Mouse (Mus musculus) brain, embryonic 14.5 days (tissue): ENCODE results near the gene Ap1s2. TPM values are rescaled to one million over a fixed set of nuclear protein-coding genes. Genes with fewer than 3 reads are reported as not detected.

Source experiments
- DNase-seq: peaks from one replicate; pipeline ENCODE4 v3.0.0-alpha.2; 2011; ENCODE audit warnings: low read depth
- CTCF ChIP-seq: fragments of 200-500 bp; IDR thresholded peaks from 2 replicates; pipeline ENCODE4 v1.5.1; 2012; ENCODE audit warnings: inconsistent platforms, mild to moderate bottlenecking, moderate library complexity, borderline replicate concordance; ENCODE audit not compliant: insufficient read depth, insufficient read length; ENCODE audit errors: extremely low read depth
- POLR2A ChIP-seq: fragments of 200-500 bp; IDR thresholded peaks from 2 replicates; pipeline ENCODE4 v1.6.1; 2012; ENCODE audit warnings: mild to moderate bottlenecking, inconsistent platforms, borderline replicate concordance; ENCODE audit not compliant: poor library complexity, insufficient read depth, insufficient read length, severe bottlenecking; ENCODE audit errors: extremely low read depth
- polyA plus RNA-seq: library from polyadenylated mRNA; depleted of rRNA; stranded (reverse); fragments of >200 nt; gene quantifications from 2 replicates; pipeline ENCODE4 v1.2.3, GENCODE M21; 2012; rRNA removed

Ap1s2 gene
- polyA plus RNA-seq, 1 experiment = 47.6 TPM

- peak; percentile 53 for DNase-seq
- TF ChIP-seq POLR2A (no peak), CTCF (peak; percentile 63; the same call in 1 of the 2 replicates)
These were observed 4.0 kb downstream of the Ap1s2 start for GRCm38 (mm10) chrX:163912791-163913190.

DNA sequence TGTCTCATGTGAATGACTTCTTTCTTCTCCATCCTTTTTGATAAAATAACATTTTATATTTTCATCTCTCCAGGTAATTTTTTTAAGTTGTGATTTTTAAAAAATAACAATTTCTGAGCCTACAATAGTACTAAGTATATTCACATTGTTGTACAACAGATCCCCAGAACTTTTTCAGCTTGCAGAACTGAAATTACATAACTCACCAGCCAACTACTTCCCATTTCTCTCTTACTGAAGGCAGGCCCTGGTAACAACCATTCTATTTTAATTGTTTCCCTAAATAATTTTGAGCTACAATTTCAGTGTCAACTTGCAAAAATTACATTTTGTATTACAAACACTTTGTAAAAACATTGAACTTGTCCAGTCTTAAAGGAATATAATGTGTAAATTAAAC is 20.7 kb downstream of the Ap1s2 start:
- no peak for DNase-seq
- no peak for TF ChIP-seq CTCF
- no peak for TF ChIP-seq POLR2A

DNA sequence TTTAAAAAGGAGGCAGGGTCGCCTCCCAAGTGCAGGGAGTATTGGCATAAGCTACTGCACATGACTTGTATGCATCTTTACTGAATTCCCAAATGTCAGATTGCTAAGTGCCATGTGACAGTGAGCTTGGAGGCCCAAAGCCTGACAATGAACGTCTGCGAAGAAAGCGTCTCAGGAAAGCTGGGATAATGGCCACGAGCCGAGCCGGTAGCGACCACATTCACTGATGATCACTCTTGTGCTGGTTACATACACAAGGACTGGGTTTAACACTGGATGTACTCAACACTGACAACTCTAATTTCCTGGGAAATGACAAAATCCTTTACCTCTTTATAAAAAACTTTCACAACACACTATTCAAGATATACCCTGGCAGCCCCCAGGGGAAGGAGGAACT is 25.9 kb downstream of the Ap1s2 start:
- no peak for DNase-seq
- TF ChIP-seq CTCF = no peak
- no peak for TF ChIP-seq POLR2A

GRCm38 (mm10) chrX:163938587-163938986 is 29.8 kb downstream of the Ap1s2 start:
- TF ChIP-seq POLR2A (no peak), CTCF (no peak)
- DNase-seq = no peak

DNA sequence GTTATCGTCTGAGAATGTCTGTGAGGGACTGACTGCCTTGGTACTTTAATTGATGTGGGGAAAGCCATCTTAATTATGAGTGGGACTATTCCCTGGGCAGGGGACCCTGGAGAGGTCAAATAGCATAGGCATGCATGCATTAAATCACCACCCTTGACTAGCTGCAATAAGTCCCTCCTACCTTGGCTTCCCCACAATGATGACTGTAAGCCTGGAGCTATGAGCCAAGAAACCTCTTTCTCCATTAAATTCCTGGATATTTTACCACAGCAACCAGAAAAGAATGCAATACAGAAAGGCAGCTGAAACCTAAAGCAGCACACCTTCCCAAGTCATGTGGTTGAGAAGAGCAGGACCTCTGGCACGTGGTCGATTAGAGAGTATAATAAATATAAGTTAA is 35.6 kb downstream of the Ap1s2 start:
- no peak for DNase-seq

DNA sequence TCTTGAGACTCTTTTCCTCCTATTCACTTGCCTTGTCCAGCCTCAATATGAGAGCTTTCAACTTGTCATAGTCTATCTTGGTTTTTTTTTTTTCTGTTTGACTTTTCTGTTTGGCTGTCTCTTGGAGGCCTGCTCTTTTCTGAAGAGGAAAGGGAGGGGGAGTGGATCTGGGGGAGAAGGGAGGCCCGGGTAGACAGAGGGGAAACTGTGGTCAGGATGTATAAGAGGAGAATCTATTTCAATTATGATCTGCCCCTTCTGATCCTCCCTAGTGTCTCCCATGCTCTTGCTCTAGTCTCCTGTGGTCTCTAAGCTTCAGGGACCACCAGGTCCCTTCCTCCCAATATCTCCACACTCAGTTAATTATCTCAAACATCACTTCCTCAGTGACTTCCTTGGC is 42.8 kb downstream of the Ap1s2 start:
- DNase-seq = no peak
- TF ChIP-seq CTCF (no peak), POLR2A (no peak)

More for the DNA sequence above, 35.6 kb downstream of the Ap1s2 start:
- no peak for TF ChIP-seq CTCF
- TF ChIP-seq POLR2A = no peak

GRCm38 (mm10) chrX:163957381-163957780 is 48.6 kb downstream of the Ap1s2 start:
- no peak for DNase-seq

DNA sequence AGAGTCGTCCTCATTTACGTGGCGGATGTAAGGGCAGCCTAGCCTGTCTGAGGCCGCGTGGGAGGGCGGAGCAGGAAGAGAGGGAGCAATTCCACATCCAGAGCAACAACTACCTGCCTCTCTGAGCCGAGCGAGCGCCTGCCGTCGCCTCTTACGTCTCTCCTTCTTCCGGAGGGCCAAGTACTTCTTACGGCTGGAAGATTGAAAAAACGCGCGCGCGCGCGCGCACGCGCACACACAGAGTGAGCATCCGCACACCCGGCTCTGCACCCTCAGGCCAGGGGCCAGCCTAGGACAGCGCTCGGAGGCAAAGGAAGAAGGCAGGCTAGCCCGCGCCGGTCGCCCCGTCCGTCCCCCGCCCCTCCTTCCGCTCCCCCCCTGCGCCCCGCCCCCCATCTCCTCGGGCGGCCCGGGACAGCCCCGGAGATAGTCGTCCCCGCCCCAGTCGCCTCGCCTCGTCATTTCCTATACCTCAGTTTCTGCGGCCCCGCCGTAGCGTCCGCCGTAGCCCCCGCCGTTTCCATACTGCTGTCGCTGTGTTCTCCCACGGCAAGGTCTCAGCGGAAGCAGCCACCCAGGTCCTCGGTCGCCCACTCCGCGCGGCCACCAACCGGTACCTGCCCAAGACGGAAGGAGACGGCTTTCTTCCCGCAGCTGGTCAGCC is 49.1 kb downstream of the Ap1s2 start:
- TF ChIP-seq POLR2A (no peak), CTCF (no peak)

More at GRCm38 (mm10) chrX:163957381-163957780, 48.6 kb downstream of the Ap1s2 start:
- no peak for TF ChIP-seq CTCF
- TF ChIP-seq POLR2A = no peak

DNA sequence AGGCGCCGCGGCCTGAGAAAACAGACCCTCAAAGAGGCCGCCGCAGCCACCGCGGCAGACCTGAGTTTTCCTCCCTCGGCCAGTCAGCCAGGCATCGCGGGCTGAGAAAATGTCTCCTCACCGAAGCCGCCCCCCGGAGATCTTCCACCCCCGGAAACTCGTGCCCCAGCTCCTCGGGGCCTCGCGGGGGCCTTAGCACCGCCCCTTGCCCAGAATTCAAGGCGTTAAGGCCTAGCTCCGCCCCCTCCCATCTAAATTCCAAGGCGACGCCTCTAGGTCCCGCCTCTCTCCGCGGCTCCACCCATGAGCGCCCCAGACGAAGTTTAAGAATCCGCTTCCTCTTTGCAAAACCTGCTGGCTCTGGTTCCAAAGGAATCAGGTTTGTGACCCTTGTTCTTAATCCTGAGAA is 49.7 kb downstream of the Ap1s2 start, which contains the start of gene Zrsr2:
Gene Zrsr2, minus strand, starts transcription at position 195 of the 409 bp plus-strand sequence.
- peak; percentile 96 for DNase-seq
- no peak for TF ChIP-seq CTCF
- TF ChIP-seq POLR2A = peak; percentile 45; the same call in 1 of the 2 replicates

More for the DNA sequence above, 49.1 kb downstream of the Ap1s2 start:
- DNase-seq = peak; percentile 84

GRCm38 (mm10) chrX:163981092-163981491 is 72.3 kb downstream of the Ap1s2 start:
- no peak for DNase-seq
- no peak for TF ChIP-seq CTCF
- no peak for TF ChIP-seq POLR2A

GRCm38 (mm10) chrX:163981500-163981899 is 72.7 kb downstream of the Ap1s2 start:
- DNase-seq = no peak

GRCm38 (mm10) chrX:163982129-163982528 is 73.3 kb downstream of the Ap1s2 start:
- DNase-seq = no peak
- no peak for TF ChIP-seq POLR2A

More at GRCm38 (mm10) chrX:163981500-163981899, 72.7 kb downstream of the Ap1s2 start:
- TF ChIP-seq POLR2A (no peak), CTCF (no peak)

Other genes with a start within 250 kb of the Ap1s2 start
- 2.4 and 2.7 TPM in 2 replicates for gene Rnf138rt1, start 147.7 kb upstream of the Ap1s2 start, polyA plus RNA-seq
- gene Zrsr2, start 49.6 kb downstream of the Ap1s2 start, polyA plus RNA-seq = 20.3 and 27.6 TPM in 2 replicates
- 0.33 and 0.81 TPM in 2 replicates for gene Car5b, start 119.0 kb downstream of the Ap1s2 start, polyA plus RNA-seq
- 21.5 and 28.2 TPM in 2 replicates for gene Siah1b, start 167.5 kb downstream of the Ap1s2 start, polyA plus RNA-seq
- 0.05 and 0.15 TPM in 2 replicates for gene Cltrn, start 179.8 kb downstream of the Ap1s2 start, polyA plus RNA-seq
- gene Ace2, start 230.3 kb downstream of the Ap1s2 start, polyA plus RNA-seq = 0.19 and 0.26 TPM in 2 replicates